Mouse (Mus musculus) midbrain, postnatal 0 days (tissue): ENCODE measurements around the gene Uchl3. TPM values are rescaled to one million over a fixed set of nuclear protein-coding genes. Genes with fewer than 3 reads are reported as not detected.

Experiments
- ATAC-seq: fragments of 200-750 bp; cut with Nextera tagmentation; 2 replicates; pipeline ENCODE4 v1.8.0; 2017; ENCODE audit warnings: moderate number of reproducible peaks, mild to moderate bottlenecking, moderate TSS enrichment, moderate library complexity; ENCODE audit not compliant: low FRiP score
- DNase-seq: peaks from one replicate; pipeline ENCODE4 v3.0.0-alpha.2; 2015; ENCODE audit warnings: low spot score
- H3K27ac ChIP-seq: fragments of 300-500 bp; sonication (generic); 2 replicates; pipeline ENCODE4 v1.5.1; 2014; ENCODE audit warnings: low read depth, mild to moderate bottlenecking, low read length, mixed read lengths
- H3K27me3 ChIP-seq: fragments of 300-500 bp; sonication (generic); 2 replicates; pipeline ENCODE4 v1.6.1; 2014; ENCODE audit warnings: low read length, control low read depth, mixed read lengths; ENCODE audit not compliant: insufficient read depth
- H3K36me3 ChIP-seq: fragments of 300-500 bp; sonication (generic); 2 replicates; pipeline ENCODE4 v1.6.1; 2014; ENCODE audit warnings: low read length, control low read depth, mixed read lengths; ENCODE audit not compliant: insufficient read depth
- H3K4me1 ChIP-seq: fragments of 300-500 bp; sonication (generic); 2 replicates; pipeline ENCODE4 v1.6.1; 2014; ENCODE audit warnings: mild to moderate bottlenecking, control low read depth, antibody characterized with exemption, low read length, mixed read lengths; ENCODE audit not compliant: insufficient read depth
- H3K4me2 ChIP-seq: fragments of 300-500 bp; sonication (generic); 2 replicates; pipeline ENCODE4 v1.6.1; 2014; ENCODE audit warnings: low read depth, mild to moderate bottlenecking, low read length, mixed read lengths; ENCODE audit not compliant: poor library complexity, severe bottlenecking
- H3K4me3 ChIP-seq: fragments of 300-500 bp; sonication (generic); 2 replicates; pipeline ENCODE4 v1.5.1; 2014; ENCODE audit warnings: low read depth, mild to moderate bottlenecking, low read length, moderate library complexity
- H3K9ac ChIP-seq: fragments of 300-500 bp; sonication (generic); replicated peaks from 2 replicates; pipeline ENCODE4 v1.6.1; 2014; ENCODE audit warnings: mild to moderate bottlenecking, low read length, moderate library complexity, mixed read lengths; ENCODE audit not compliant: poor library complexity, severe bottlenecking
- H3K9me3 ChIP-seq: fragments of 300-500 bp; sonication (generic); 2 replicates; pipeline ENCODE4 v1.6.1; 2016; ENCODE audit warnings: low read length, control low read depth
- CTCF ChIP-seq: IDR thresholded peaks from 2 replicates; pipeline ENCODE4 v1.5.1; 2016; ENCODE audit warnings: antibody characterized with exemption, mild to moderate bottlenecking
- WGBS: fragments of 180-500 bp; shearing (Covaris S2); extraction: QIAGEN DNeasy Blood & Tissue Kit; methylation state at CpG from one replicate; pipeline ENCODE4 v1.1.7; 2014; 5-methylcytosine and 5-hydroxymethylcytosine counted together
- polyA plus RNA-seq: library from polyadenylated mRNA; unstranded; fragments of >200 nt; fragmentation: Nextera tagmentation; extraction: Ambion mirVana; gene quantifications from 2 replicates; pipeline ENCODE4 v1.2.1, GENCODE M21; 2015
- total RNA-seq: library from RNA; depleted of rRNA; stranded (reverse); fragments of >200 nt; gene quantifications from 2 replicates; pipeline ENCODE4 v1.2.3, GENCODE M21; 2014

Uchl3 gene
- total and polyA plus RNA-seq, 2 experiments from 2014 or later: 75.7 to 269 TPM

DNA sequence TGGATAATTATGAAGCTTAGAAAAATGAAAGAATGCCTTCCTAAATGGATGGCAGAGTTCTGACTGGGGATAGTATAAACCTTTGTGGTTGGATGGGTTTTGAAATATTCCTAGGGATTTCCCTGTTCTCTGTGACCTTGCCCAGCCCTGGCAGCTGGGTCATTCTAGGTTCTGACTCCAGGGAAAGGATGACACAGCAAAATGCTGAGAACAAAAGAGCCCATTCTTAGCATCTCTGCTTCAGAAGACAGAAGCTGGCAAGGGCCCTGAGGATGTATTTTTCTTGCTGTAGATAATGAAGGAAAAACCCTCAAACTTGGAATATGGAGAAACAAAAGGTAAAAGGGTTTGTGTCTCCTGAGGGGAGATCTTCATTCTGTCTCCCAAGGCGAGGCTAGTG lies 40.6 kb upstream of the Uchl3 start:
- H3K4me1 ChIP-seq: no peaks in the 10 kb centered on the region
- H3K36me3 ChIP-seq: no peaks in the 10 kb centered on the region
- H3K27me3 ChIP-seq: no peaks in the 10 kb centered on the region
- no peak overlapping the region for H3K4me2 ChIP-seq
- no peak for TF ChIP-seq CTCF
- H3K4me3 ChIP-seq: no peak overlapping the region
- DNase-seq (no peak), ATAC-seq (no peak)
- WGBS: 58% methylated on average over 1 of the region's 1 CpGs
- no peak overlapping the region for H3K9ac ChIP-seq
- no peak overlapping the region for H3K27ac ChIP-seq
- no peaks in the 10 kb centered on the region for H3K9me3 ChIP-seq

DNA sequence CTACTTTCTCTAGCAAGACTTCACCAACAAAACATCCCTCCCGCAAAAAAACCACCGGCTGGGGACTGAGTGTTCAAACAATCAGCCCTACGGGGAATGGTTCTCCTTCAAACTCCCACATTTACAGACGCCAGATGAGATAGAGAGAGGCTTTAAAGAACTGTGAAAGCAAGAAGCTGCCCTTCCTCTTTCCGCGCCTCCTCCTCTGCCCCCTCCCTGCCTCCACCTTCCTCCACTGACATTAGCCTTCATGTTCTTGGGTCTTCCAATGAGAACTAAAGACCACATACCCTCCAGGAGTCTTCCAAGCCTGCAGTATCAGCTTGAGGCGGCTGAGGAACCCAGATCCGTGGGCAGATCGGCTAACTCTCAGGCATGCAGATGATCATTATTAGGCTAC lies 37.6 kb upstream of the Uchl3 start:
- Histone ChIP-seq H3K4me2 (no peak overlapping the region), H3K9ac (no peak overlapping the region), H3K4me1 (no peaks in the 10 kb centered on the region), H3K27me3 (no peaks in the 10 kb centered on the region), H3K27ac (no peak overlapping the region), H3K36me3 (no peaks in the 10 kb centered on the region), H3K4me3 (no peak overlapping the region), H3K9me3 (no peaks in the 10 kb centered on the region)
- DNase-seq: no peak
- WGBS: 85% methylated on average over 8 of the region's 9 CpGs
- ATAC-seq: no peak
- TF ChIP-seq CTCF: no peak

DNA sequence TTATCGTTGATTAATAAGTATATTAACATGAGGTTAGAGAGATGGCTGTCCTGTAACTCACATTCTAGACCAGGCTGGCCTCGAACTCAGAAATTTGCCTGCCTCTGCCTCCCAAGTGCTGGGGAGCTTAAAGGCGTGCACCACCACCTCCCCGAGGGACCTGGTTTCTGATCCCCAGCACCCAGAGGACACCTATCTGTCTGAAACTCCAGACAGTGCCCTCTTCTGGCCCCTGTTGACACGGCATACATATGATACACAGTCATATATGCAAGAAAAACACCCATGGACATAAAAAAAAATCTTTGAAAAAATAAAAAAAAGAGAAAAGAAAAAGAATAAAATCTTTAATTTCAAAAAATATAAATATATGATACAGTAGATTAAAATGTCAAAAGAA lies 36.1 kb upstream of the Uchl3 start:
- no peak overlapping the region for H3K4me2 ChIP-seq
- no peak for TF ChIP-seq CTCF
- no peak overlapping the region for H3K9ac ChIP-seq
- H3K4me3 ChIP-seq: no peak overlapping the region
- no peaks in the 10 kb centered on the region for H3K27me3 ChIP-seq
- DNase-seq: no peak
- H3K4me1 ChIP-seq: no peaks in the 10 kb centered on the region
- ATAC-seq: no peak
- H3K9me3 ChIP-seq: no peaks in the 10 kb centered on the region
- 92% methylated on average over 5 of the region's 5 CpGs for WGBS
- H3K36me3 ChIP-seq: no peaks in the 10 kb centered on the region
- H3K27ac ChIP-seq: no peak overlapping the region

DNA sequence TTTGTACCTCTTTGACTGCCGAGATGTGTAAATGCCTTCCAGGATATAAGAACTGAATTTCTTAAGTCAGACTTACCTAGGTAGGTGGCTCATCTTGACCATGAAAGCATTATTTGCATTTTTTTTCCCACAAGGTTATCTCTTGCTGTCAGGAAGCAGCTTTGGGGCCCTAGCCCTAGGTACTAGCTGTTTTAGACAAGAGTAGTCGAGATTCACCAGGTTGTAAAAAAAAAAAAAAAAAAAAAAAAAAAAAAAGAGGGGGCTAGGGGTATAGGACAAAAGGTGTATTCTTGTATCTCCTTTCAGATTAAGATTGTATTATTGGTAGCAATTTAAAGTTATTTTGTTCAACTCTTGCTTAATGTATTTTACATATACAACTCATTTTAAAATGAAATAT lies 23.2 kb upstream of the Uchl3 start:
- WGBS: 91% methylated on average over 2 of the region's 2 CpGs
- H3K4me3 ChIP-seq: no peak overlapping the region
- ATAC-seq (no peak), DNase-seq (no peak)
- H3K36me3 ChIP-seq: peaks cover 11% of the 10 kb centered on the region; the same call in 1 of the 2 replicates
- no peak for TF ChIP-seq CTCF
- no peaks in the 10 kb centered on the region for H3K9me3 ChIP-seq
- H3K27me3 ChIP-seq: no peaks in the 10 kb centered on the region
- H3K27ac ChIP-seq: no peak overlapping the region
- H3K9ac ChIP-seq: no peak overlapping the region
- H3K4me1 ChIP-seq: no peaks in the 10 kb centered on the region
- H3K4me2 ChIP-seq: no peak overlapping the region

DNA sequence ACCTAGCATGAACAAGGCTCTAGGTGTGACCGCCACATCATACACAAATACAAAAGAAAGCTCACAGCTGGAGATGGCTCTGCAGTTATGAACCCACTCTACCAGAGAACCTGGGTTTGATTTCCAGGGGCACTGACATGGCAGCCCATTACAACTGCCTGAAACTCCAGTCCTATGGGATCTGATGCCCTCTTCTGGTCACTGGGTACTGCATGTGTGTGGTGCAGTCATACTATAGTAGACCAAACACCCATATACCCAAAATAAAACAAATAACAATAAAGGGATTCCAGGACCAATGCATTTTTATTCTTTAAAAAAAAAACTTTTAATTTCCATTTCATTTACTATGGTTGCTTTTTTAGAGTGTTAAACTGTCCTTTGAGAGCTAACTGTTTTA lies 18.0 kb upstream of the Uchl3 start:
- Histone ChIP-seq H3K4me1 (no peaks in the 10 kb centered on the region), H3K27me3 (no peaks in the 10 kb centered on the region), H3K9me3 (no peaks in the 10 kb centered on the region), H3K36me3 (peaks cover 14% of the 10 kb centered on the region; the same call in 1 of the 2 replicates), H3K9ac (no peak overlapping the region), H3K27ac (no peak overlapping the region), H3K4me2 (no peak overlapping the region), H3K4me3 (no peak overlapping the region)
- DNase-seq (no peak), ATAC-seq (no peak)
- TF ChIP-seq CTCF: peak; percentile 39
- 100% methylated on average over 1 of the region's 1 CpGs for WGBS

- no peak overlapping the region for H3K27ac ChIP-seq
- no peak for DNase-seq
- no peak for TF ChIP-seq CTCF
- peaks cover 14% of the 10 kb centered on the region; the same call in 1 of the 2 replicates for H3K36me3 ChIP-seq
- H3K4me1 ChIP-seq: no peaks in the 10 kb centered on the region
- 90% methylated on average over 6 of the region's 6 CpGs for WGBS
- H3K4me2 ChIP-seq: no peak overlapping the region
- H3K27me3 ChIP-seq: no peaks in the 10 kb centered on the region
- H3K9me3 ChIP-seq: no peaks in the 10 kb centered on the region
- H3K4me3 ChIP-seq: no peak overlapping the region
- ATAC-seq: no peak
- no peak overlapping the region for H3K9ac ChIP-seq
Observed at GRCm38 (mm10) chr14:101637381-101637780, 16.4 kb upstream of the Uchl3 start.
